Mouse (Mus musculus) liver, embryonic 14.5 days (tissue): Measurements from ENCODE around the gene Rnps1. TPM values are rescaled to one million over a fixed set of nuclear protein-coding genes. Genes with fewer than 3 reads are reported as not detected.

Source experiments
- ATAC-seq: fragments of 200-750 bp; cut with Nextera tagmentation; 2 replicates; pipeline ENCODE4 v1.8.0; 2017; ENCODE audit warnings: moderate number of reproducible peaks, mild to moderate bottlenecking, moderate library complexity; ENCODE audit not compliant: insufficient read depth
- DNase-seq, 3 experiments: peaks; one replicate each; pipeline ENCODE4 v3.0.0-alpha.2; 2012 to 2013; ENCODE audit warnings: low read depth in 3 of 3, low spot score in 3 of 3
- H3K27ac ChIP-seq: fragments of 300-500 bp; sonication (generic); 2 replicates; pipeline ENCODE4 v1.5.1; 2014; ENCODE audit warnings: moderate library complexity, mild to moderate bottlenecking, control low read depth, inconsistent platforms
- H3K27me3 ChIP-seq: fragments of 300-500 bp; sonication (generic); 2 replicates; pipeline ENCODE4 v1.6.1; 2014; ENCODE audit warnings: mild to moderate bottlenecking, low read length, moderate library complexity; ENCODE audit not compliant: control insufficient read depth, insufficient read depth
- H3K36me3 ChIP-seq: fragments of 300-500 bp; sonication (generic); replicated peaks from 2 replicates; pipeline ENCODE4 v1.6.1; 2014; ENCODE audit warnings: low read depth; ENCODE audit not compliant: control insufficient read depth, insufficient read depth
- H3K4me1 ChIP-seq, 2 experiments: fragments of 200-500 bp in 1 of 2; fragments of 300-500 bp in 1 of 2; sonication (generic) in 1 of 2; replicated peaks; 2 replicates each; pipeline ENCODE4 v1.6.1; 2012 to 2014; ENCODE audit warnings: antibody characterized with exemption in 1 of 2, inconsistent platforms in 1 of 2, low read length in 1 of 2; ENCODE audit not compliant: control insufficient read depth in 2 of 2, insufficient read depth in 2 of 2
- H3K4me2 ChIP-seq: fragments of 300-500 bp; sonication (generic); 2 replicates; pipeline ENCODE4 v1.6.1; 2014; ENCODE audit warnings: low read depth, mild to moderate bottlenecking, control low read depth, moderate library complexity
- H3K4me3 ChIP-seq, 2 experiments: fragments of 200-500 bp in 1 of 2; fragments of 300-500 bp in 1 of 2; sonication (generic) in 1 of 2; 2 replicates each; pipeline ENCODE4 v1.5.1; 2012 to 2014; ENCODE audit warnings: low read depth in 2 of 2, low read length in 2 of 2, mild to moderate bottlenecking in 2 of 2, control low read depth in 1 of 2, inconsistent platforms in 1 of 2, moderate library complexity in 1 of 2; ENCODE audit not compliant: insufficient read depth in 1 of 2
- H3K9ac ChIP-seq: fragments of 300-500 bp; sonication (generic); replicated peaks from 2 replicates; pipeline ENCODE4 v1.6.1; 2014; ENCODE audit warnings: mild to moderate bottlenecking, control low read depth, moderate library complexity
- H3K9me3 ChIP-seq: fragments of 300-500 bp; sonication (generic); 2 replicates; pipeline ENCODE4 v1.6.1; 2016; ENCODE audit warnings: low read length, mixed read lengths; ENCODE audit not compliant: control insufficient read depth
- CTCF ChIP-seq: IDR thresholded peaks from 2 replicates; pipeline ENCODE4 v1.5.1; 2016; ENCODE audit warnings: antibody characterized with exemption, low read depth, control low read depth
- EP300 ChIP-seq: IDR thresholded peaks from 2 replicates; pipeline ENCODE4 v1.6.1; 2016; ENCODE audit warnings: antibody characterized with exemption, low read depth
- WGBS: fragments of 180-500 bp; shearing (Covaris S2); extraction: QIAGEN DNeasy Blood & Tissue Kit; methylation state at CpG from one replicate; pipeline ENCODE4 v1.1.7; 2014; ENCODE audit not compliant: insufficient replicate concordance; 5-methylcytosine and 5-hydroxymethylcytosine counted together
- polyA plus RNA-seq, 2 experiments: library from polyadenylated mRNA; depleted of rRNA in 1 of 2; stranded (reverse) in 1 of 2; unstranded in 1 of 2; fragments of >200 nt; fragmentation: Nextera tagmentation in 1 of 2; extraction: Ambion mirVana in 1 of 2; gene quantifications; 2 replicates each; pipeline versions ENCODE4 v1.2.1 to v1.2.3; 2012 to 2014

The Rnps1 gene
- polyA plus RNA-seq, 2 experiments, result 90.6 to 114 TPM

DNA sequence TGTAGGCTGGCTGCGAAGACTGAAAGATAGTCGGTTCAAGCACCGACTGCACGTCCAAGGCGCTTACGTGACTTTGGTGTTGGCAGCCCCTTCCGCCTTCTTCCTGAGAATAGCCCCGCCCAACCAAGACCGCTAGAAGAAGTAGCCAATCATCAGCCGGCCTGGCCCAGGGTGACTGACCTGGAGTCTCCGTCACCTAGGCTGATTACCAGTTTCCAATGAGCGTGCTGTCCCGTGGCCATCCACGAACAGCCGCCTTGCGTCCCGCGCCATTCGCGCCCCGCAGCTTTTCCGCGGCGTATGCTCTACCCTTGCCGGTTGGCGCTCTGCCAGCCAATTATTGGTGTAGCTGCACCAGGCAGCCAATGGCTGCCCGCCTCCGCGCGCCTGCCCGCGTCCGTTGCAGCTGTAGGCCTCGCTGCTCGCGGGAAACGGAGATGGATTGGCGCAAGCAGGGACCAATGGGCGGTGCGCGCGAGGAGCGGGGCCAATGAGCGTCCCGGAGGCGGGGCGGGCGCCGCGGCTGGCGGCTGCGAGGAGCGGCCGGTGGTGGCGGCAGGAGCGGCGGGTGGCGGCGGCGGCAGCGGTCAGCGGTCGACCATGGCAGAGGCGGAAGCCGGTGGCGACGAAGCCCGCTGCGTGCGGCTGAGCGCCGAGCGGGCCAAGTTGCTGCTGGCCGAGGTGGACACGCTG is 55.7 kb downstream of the Rnps1 start, which contains the start of the genes E4f1 and Pgp:
TSS of gene E4f1 (minus strand) at position 404 of the 693 bp plus-strand sequence.
TSS of gene Pgp (plus strand) at position 483 of the 693 bp plus-strand sequence.
- Histone ChIP-seq H3K4me2 (peak within 1 kb of the TSS; percentile 96), H3K27me3 (no peaks in the 10 kb centered on the region), H3K4me1 (peaks cover 10 to 13% of the 10 kb centered on the region in 2 experiments), H3K36me3 (peaks cover 5% of the 10 kb centered on the region), H3K9me3 (no peaks in the 10 kb centered on the region), H3K4me3 (peak within 1 kb of the TSS; percentile 93 to 94), H3K27ac (peak within 1 kb of the TSS; percentile 86), H3K9ac (peak within 1 kb of the TSS; percentile 96)
- ATAC-seq (peak; percentile 96), DNase-seq (peak; percentile 97 to 98 (median 98))
- TF ChIP-seq EP300 (no peak), CTCF (peak; percentile 19; the same call in 1 of the 2 replicates)
- WGBS, result under 1% methylated on average over 75 of the region's 75 CpGs

DNA sequence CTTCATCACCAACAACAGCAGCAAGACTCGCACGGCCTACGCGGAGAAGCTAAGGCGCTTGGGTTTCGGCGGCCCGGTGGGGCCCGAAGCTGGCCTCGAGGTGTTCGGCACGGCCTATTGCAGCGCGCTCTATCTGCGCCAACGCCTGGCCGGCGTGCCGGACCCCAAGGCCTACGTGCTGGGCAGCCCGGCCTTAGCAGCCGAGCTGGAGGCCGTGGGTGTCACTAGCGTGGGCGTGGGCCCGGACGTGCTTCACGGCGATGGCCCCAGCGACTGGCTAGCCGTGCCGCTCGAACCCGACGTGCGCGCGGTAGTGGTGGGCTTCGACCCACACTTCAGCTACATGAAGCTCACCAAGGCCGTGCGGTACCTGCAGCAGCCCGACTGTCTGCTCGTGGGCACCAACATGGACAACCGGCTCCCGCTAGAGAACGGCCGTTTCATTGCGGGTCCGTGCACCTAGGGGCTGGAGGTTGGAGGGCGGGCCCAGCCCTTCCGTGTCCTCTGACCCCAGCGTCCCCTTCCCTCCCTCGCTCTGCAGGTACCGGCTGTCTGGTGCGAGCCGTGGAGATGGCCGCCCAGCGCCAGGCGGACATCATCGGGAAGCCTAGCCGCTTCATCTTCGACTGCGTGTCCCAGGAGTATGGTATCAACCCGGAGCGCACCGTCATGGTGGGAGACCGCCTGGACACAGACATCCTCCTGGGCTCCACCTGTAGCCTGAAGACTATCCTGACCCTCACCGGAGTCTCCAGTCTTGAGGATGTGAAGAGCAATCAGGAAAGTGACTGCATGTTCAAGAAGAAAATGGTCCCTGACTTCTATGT is 56.5 kb downstream of the Rnps1 start:
- Histone ChIP-seq H3K27me3 (no peaks in the 10 kb centered on the region), H3K4me1 (peaks cover 10 to 13% of the 10 kb centered on the region in 2 experiments), H3K4me3 (peak overlapping the region; percentile 84 to 93), H3K9me3 (no peaks in the 10 kb centered on the region), H3K4me2 (peak overlapping the region; percentile 96), H3K27ac (peak overlapping the region; percentile 73), H3K9ac (peak overlapping the region; percentile 96), H3K36me3 (peaks cover 12% of the 10 kb centered on the region)
- ATAC-seq (peak; percentile 32), DNase-seq (no peak)
- under 1% methylated on average over 68 of the region's 68 CpGs for WGBS
- TF ChIP-seq CTCF (no peak), EP300 (no peak)

DNA sequence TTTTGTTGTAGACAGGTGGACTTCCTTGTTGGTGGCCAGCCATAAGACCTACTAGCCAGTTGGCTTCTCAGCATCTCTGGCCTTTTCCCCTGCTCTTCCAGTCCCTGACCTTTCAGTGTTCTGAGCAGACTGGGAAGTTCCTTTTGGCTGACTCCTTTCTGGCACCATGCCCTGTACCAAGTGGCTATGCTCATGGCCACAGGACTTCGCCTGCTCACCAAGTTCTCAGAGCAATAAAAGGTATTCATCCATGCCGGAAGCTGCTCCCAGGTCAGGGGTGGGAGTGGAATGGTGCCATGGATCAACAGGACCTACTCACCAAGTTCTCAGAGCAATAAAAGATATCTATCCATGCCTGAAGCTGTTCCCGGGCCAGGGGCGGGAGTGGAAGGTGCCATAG is 58.1 kb downstream of the Rnps1 start:
- Histone ChIP-seq H3K4me2 (peak overlapping the region; percentile 96), H3K27ac (peak overlapping the region; percentile 10; the same call in 1 of the 2 replicates), H3K4me1 (peaks cover 10 to 13% of the 10 kb centered on the region in 2 experiments), H3K27me3 (no peaks in the 10 kb centered on the region), H3K36me3 (peaks cover 25% of the 10 kb centered on the region), H3K9me3 (no peaks in the 10 kb centered on the region), H3K9ac (peak overlapping the region; percentile 96), H3K4me3 (peak overlapping the region; percentile 84 to 93; a peak in 3 of 4 replicates)
- TF ChIP-seq EP300 (no peak), CTCF (no peak)
- ATAC-seq, result no peak
- 75% methylated on average over 4 of the region's 4 CpGs for WGBS
- DNase-seq, result no peak

DNA sequence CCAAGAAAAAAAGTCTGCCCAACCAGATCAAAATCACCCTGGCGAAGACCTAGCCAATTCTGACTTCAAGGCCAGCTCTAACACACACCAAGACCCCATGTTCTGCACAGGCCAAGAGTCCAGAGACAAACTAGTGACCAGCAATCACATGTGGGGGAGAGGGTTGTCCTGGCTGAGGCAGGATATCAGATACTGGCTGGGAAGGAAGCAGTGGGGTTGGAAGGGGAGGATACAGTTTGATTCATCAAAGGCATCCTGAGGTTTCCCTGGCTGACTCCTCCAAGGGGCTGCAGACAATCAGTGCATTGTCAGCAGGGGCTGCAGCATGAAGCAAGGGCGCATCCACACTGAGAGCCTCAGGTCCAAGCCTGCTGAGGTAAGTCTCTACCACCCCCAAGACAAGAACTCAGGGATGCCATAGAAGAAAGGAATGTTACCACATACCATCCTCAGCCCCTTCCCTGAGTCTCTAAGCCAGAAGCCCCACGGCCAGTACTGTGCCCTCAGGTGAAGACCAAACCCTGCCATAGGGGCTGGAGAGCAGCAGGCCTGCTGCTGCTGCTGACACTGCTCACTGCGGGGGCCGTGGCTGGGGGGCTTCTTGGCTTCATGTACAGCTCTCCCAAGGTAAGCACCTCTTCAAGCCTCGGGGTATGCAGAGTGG is 59.4 kb downstream of the Rnps1 start, which contains the start of gene Bricd5:
TSS of gene Bricd5 (plus strand) at position 273 of the 664 bp plus-strand sequence.
- Histone ChIP-seq H3K9me3 (no peaks in the 10 kb centered on the region), H3K4me2 (peak within 1 kb of the TSS; percentile 96), H3K4me3 (peak within 1 kb of the TSS; percentile 84 to 93; a peak in 3 of 4 replicates), H3K36me3 (peaks cover 25% of the 10 kb centered on the region), H3K27me3 (no peaks in the 10 kb centered on the region), H3K27ac (peak within 1 kb of the TSS; percentile 11; the same call in 1 of the 2 replicates), H3K9ac (no peak within 1 kb of the TSS), H3K4me1 (peaks cover 13 to 20% of the 10 kb centered on the region in 2 experiments)
- 73% methylated on average over 6 of the region's 6 CpGs for WGBS
- ATAC-seq, result no peak
- no peak for DNase-seq
- TF ChIP-seq CTCF, result no peak
